Mouse (Mus musculus) lung, adult 2 months (tissue): Measurements from ENCODE around the gene Adamts2.

Experiments used
- CTCF ChIP-seq: fragments of 200-500 bp; IDR thresholded peaks from 2 replicates; pipeline ENCODE4 v1.5.1; 2011; ENCODE audit warnings: mild to moderate bottlenecking, low read length, control low read depth; ENCODE audit not compliant: insufficient read depth
- POLR2A ChIP-seq: fragments of 200-500 bp; IDR thresholded peaks from 2 replicates; pipeline ENCODE4 v1.6.1; 2011; ENCODE audit warnings: low read depth, mild to moderate bottlenecking, control low read depth, low read length, borderline replicate concordance; ENCODE audit errors: extremely low read depth

- TF ChIP-seq POLR2A = no peak
- TF ChIP-seq CTCF = 0 out of 2 replicates have a peak, but pooled peaks have one; percentile 15
Measured at GRCm38 (mm10) chr11:50688584-50688983, 86.7 kb downstream of the Adamts2 start.
